Mouse (Mus musculus) liver, embryonic 11.5 days (tissue): Measurements from ENCODE around the gene Lce1l. TPM values are rescaled to one million over a fixed set of nuclear protein-coding genes. Genes with fewer than 3 reads are reported as not detected.

Source experiments
- ATAC-seq: fragments of 200-750 bp; cut with Nextera tagmentation; replicated peaks from 2 replicates; pipeline ENCODE4 v1.8.0; 2017; ENCODE audit warnings: moderate number of reproducible peaks, mild to moderate bottlenecking, moderate TSS enrichment, moderate library complexity; ENCODE audit not compliant: low FRiP score
- DNase-seq: peaks from one replicate; pipeline ENCODE4 v3.0.0-alpha.2; 2017; ENCODE audit warnings: low spot score
- H3K27ac ChIP-seq: fragments of 300-500 bp; sonication (generic); 2 replicates; pipeline ENCODE4 v1.5.1; 2014; ENCODE audit warnings: mild to moderate bottlenecking, low read depth, low read length, control low read depth
- H3K27me3 ChIP-seq: fragments of 300-500 bp; sonication (generic); replicated peaks from 2 replicates; pipeline ENCODE4 v1.6.1; 2014; ENCODE audit warnings: low read length, mixed read lengths; ENCODE audit not compliant: control insufficient read depth, insufficient read depth
- H3K36me3 ChIP-seq: fragments of 300-500 bp; sonication (generic); 2 replicates; pipeline ENCODE4 v1.6.1; 2014; ENCODE audit warnings: mild to moderate bottlenecking, low read length, moderate library complexity, mixed read lengths; ENCODE audit not compliant: control insufficient read depth, insufficient read depth
- H3K4me1 ChIP-seq: fragments of 300-500 bp; sonication (generic); replicated peaks from 2 replicates; pipeline ENCODE4 v1.6.1; 2014; ENCODE audit warnings: low read length, mixed read lengths; ENCODE audit not compliant: control insufficient read depth, insufficient read depth
- H3K4me2 ChIP-seq: fragments of 300-500 bp; sonication (generic); 2 replicates; pipeline ENCODE4 v1.6.1; 2014; ENCODE audit warnings: mild to moderate bottlenecking, control low read depth, moderate library complexity
- H3K4me3 ChIP-seq: fragments of 300-500 bp; sonication (generic); 2 replicates; pipeline ENCODE4 v1.5.1; 2014; ENCODE audit warnings: low read depth, low read length, control low read depth
- H3K9ac ChIP-seq: fragments of 300-500 bp; sonication (generic); 2 replicates; pipeline ENCODE4 v1.6.1; 2014; ENCODE audit warnings: low read depth, low read length, control low read depth
- H3K9me3 ChIP-seq: fragments of 300-500 bp; sonication (generic); 2 replicates; pipeline ENCODE4 v1.6.1; 2016; ENCODE audit warnings: low read length, inconsistent platforms, mixed read lengths; ENCODE audit not compliant: control insufficient read depth
- polyA plus RNA-seq: library from polyadenylated mRNA; unstranded; fragments of >200 nt; fragmentation: Nextera tagmentation; extraction: Ambion mirVana; gene quantifications from 2 replicates; pipeline ENCODE4 v1.2.1, GENCODE M21; 2014

Lce1l gene
- polyA plus RNA-seq, 1 experiment from 2014 or later: not detected

- no peaks in the 10 kb centered on the region for H3K4me1 ChIP-seq
- DNase-seq (no peak), ATAC-seq (no peak)
- no peaks in the 10 kb centered on the region for H3K36me3 ChIP-seq
- H3K9ac ChIP-seq: no peak within 1 kb of the TSS
- no peak within 1 kb of the TSS for H3K4me2 ChIP-seq
- H3K9me3 ChIP-seq: no peaks in the 10 kb centered on the region
- no peaks in the 10 kb centered on the region for H3K27me3 ChIP-seq
- no peak within 1 kb of the TSS for H3K4me3 ChIP-seq
- H3K27ac ChIP-seq: no peak within 1 kb of the TSS
Observed at GRCm38 (mm10) chr3:92807791-92808190, 43.3 kb downstream of the Lce1l start, which contains the start of gene Lce1k. Lce1k (minus strand) TSS chr3:92807891.

Other genes with a start within 250 kb of the Lce1l start
- gene 2210017I01Rik, start 243.8 kb downstream of the Lce1l start, polyA plus RNA-seq: not detected in 2 replicates
- gene Lce6a, start 229.6 kb downstream of the Lce1l start, polyA plus RNA-seq: not detected in 2 replicates
- not detected in 2 replicates for gene Lce1a1, start 203.0 kb downstream of the Lce1l start, polyA plus RNA-seq
- not detected in 2 replicates for gene Lce1b, start 194.4 kb downstream of the Lce1l start, polyA plus RNA-seq
- not detected in 2 replicates for gene Lce1a2, start 181.0 kb downstream of the Lce1l start, polyA plus RNA-seq
- gene Lce1c, start 172.0 kb downstream of the Lce1l start, polyA plus RNA-seq: not detected in 2 replicates
- not detected in 2 replicates for gene Lce1d, start 164.1 kb downstream of the Lce1l start, polyA plus RNA-seq
- not detected in 2 replicates for gene Lce1e, start 142.2 kb downstream of the Lce1l start, polyA plus RNA-seq
- gene Lce1f, start 130.9 kb downstream of the Lce1l start, polyA plus RNA-seq: not detected in 2 replicates
- gene Gm38119, start 112.2 kb downstream of the Lce1l start, polyA plus RNA-seq: not detected in 2 replicates
- not detected in 2 replicates for gene Lce1g, start 98.9 kb downstream of the Lce1l start, polyA plus RNA-seq
- not detected in 2 replicates for gene Lce1h, start 86.2 kb downstream of the Lce1l start, polyA plus RNA-seq
- gene Lce1i, start 72.4 kb downstream of the Lce1l start, polyA plus RNA-seq: not detected in 2 replicates
- gene Lce1j, start 60.8 kb downstream of the Lce1l start, polyA plus RNA-seq: not detected in 2 replicates
- gene Lce1k, start 43.4 kb downstream of the Lce1l start, polyA plus RNA-seq: not detected in 2 replicates
- not detected in 2 replicates for gene Kprp, start 24.0 kb downstream of the Lce1l start, polyA plus RNA-seq
- not detected in 2 replicates for gene 2310050C09Rik, start 18.9 kb upstream of the Lce1l start, polyA plus RNA-seq
- gene Lce3a, start 74.9 kb upstream of the Lce1l start, polyA plus RNA-seq: not detected in 2 replicates
- gene Lce3b, start 81.7 kb upstream of the Lce1l start, polyA plus RNA-seq: not detected in 2 replicates
- not detected in 2 replicates for gene Lce3c, start 93.2 kb upstream of the Lce1l start, polyA plus RNA-seq
- gene Lce3d, start 106.1 kb upstream of the Lce1l start, polyA plus RNA-seq: not detected in 2 replicates
- gene Lce3e, start 115.8 kb upstream of the Lce1l start, polyA plus RNA-seq: not detected in 2 replicates
- not detected in 2 replicates for gene Lce3f, start 140.9 kb upstream of the Lce1l start, polyA plus RNA-seq
- gene Crct1, start 164.4 kb upstream of the Lce1l start, polyA plus RNA-seq: 0.49 and 0.97 TPM in 2 replicates
- gene Lce1m, start 167.8 kb upstream of the Lce1l start, polyA plus RNA-seq: not detected in 2 replicates
- gene Gm4858, start 217.5 kb upstream of the Lce1l start, polyA plus RNA-seq: not detected in 2 replicates